Mouse (Mus musculus) thymus, adult 18-20 months (tissue): ENCODE measurements at regions not wholly inside any gene's neighbourhood (a gene's known extent, or its start where the extent isn't known, plus 50 kb on each side); places are given as distances from the start of the nearest gene placed in this dataset.

ENCODE experiments used
- DNase-seq, 2 experiments: peaks; one replicate each; pipeline ENCODE4 v3.0.0; 2022; ENCODE audit warnings: mixed read lengths in 2 of 2

DNA sequence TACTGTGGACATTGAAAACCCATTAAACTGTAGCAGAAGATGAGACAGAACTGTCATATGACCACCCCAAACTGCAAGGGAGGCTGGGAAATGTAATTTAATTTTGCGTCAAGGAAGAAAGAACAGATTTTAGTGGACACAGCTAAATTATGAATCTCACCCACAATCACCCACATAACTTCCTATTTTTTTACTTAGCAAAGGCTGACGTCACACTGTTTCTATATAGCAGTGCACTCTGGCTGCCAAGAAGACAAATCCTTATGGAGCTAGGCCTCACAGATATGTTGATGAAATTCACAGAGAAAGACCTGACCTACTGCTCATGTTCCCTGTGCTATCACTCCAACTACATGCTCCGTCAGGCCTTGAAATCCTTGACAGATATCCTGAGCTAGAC is 118.5 kb upstream of the Lmo4 start:
- no peak for DNase-seq

DNA sequence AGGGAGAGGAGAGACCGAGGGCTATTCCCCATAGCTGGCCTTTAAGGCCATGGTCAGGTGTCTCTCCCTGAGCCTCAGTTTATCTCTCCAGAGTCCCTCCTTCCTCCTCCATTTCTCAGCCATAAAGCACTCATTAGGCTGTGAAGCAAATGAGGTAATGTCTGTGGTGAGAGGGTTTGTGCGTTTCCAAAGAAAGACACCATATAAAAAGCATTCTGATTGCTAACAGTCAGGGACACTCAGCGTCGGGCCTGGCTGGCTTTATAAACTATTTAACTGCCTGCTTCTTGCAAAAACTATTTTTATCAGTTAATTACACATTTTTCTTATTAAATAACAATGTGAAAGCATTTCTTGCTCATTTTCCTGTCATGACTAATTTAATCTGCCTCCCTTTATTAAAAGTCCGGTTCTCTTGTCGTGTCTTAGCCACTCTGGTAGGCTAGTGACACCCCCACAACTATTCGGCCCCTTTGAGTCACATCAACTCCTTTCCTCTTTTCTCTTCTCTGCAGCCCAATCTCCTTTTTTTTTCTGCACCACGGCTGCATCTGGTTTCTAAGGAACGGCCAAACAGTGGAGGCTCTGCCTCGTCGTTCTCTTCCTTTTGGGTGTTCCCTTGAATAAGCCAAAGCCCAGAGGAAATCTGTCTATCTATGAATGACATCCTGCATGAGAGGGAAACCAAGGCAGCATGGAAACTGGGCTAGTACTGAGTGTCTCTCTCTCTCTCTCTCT is 114.6 kb upstream of the Lmo4 start:
- no peak for DNase-seq

DNA sequence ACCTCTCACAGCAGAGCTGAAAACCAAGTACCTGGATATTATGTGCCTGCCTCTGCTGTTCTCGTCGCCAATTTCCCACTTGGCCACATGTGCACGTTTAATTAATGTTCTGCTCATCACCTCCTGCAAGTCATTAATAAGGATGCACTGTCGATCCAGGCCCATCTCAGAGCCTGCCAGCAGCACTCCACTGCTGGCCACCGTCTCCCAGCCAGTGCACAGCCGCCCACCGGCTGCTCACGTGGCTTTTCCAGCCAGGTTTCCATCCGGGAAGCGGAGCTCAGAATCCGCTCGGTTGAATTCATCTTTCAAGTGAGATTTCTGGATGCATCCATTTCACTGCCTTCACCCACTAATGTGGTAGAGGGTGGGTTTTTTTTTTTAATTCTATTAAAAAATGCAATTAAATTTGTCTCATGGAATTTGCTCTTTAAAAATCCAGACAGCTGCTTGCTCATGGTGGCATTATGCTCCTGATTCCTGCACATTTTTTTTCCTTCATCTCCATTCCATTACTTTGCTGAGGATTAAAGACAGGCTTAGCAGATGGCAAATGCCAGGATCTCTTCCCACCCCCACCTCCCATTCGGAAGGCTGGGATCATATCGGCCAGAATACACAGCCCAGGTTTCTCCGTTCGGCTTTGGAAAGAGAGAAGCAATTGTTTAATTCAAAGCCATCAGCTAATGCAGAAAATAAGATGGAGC is 113.9 kb upstream of the Lmo4 start:
- no peak for DNase-seq

DNA sequence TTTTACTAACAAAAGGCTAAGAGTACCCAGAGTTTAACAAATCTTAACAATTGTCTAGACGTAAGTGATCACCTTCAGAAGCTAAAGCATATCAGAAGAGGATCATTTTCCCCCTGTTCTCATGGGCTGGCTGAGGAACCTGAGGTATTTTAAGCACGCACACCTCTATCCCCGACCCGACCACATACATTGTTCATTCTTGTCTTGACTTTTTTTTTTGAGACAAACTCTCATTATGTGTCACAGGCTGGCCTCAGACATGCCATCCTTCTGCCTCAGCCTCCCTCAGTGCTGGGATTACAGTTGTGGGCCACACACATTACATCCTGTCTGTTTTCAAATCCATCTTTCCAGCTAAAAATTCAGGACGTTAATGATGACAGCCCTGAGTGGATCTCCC is 105.7 kb upstream of the Lmo4 start:
- DNase-seq: no peak

DNA sequence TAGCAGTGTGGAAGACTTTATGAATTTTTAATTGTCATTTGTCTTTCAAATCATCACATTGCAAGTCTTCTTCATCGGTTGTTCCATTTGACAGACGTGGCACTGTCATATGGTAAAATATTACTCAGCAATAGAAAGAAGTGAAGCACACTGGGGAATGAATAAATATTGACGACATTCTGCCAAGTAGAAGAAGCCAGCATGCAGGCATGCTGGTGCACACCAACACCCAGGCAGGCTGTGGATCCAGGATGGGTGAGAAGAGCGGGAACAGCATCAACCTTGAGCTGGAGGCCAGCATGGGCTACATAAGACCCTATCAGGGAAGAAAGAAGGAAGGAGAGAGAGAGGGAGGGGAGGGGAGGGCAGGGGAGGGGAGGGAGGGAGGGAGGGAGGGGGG is 103.6 kb upstream of the Lmo4 start:
- DNase-seq: no peak

DNA sequence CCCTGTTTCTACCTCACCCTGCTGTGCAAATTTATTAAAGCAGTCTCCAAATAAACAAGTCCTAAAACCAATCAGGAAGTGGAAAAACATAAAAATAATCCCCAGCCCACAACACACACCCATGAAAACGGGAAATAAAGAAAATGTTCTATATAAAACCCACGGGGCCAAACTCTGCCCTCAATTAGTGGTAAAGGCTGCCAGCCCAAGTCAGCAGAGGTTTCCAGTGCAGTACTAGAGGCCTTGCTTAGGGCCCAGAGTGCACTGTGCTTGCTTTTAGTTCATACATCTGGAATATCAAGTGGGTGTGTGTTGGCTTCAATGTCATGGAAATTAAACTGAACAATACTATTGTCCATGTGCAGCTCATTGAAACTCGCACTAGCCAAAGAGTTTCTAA is 102.5 kb upstream of the Lmo4 start:
- DNase-seq: no peak

DNA sequence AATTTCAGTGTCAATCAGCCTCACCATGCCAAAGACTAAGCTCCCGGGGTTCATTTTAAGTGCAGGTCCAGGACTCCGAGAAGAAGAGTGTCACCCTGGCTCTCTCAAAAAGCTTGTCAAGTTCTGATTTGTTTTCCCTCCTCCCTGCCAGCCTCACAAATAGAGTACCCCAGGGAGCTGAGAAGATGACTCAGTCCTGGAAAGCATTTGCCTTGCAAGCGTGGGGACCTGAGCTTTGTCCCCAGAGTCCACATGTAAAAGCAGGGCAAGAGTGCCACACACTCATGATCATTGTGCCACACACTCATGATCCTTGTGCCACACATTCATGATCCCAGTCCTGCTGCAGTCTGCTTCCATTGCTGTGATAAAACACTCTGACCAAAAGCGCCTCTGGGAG is 100.4 kb upstream of the Lmo4 start:
- no peak for DNase-seq

DNA sequence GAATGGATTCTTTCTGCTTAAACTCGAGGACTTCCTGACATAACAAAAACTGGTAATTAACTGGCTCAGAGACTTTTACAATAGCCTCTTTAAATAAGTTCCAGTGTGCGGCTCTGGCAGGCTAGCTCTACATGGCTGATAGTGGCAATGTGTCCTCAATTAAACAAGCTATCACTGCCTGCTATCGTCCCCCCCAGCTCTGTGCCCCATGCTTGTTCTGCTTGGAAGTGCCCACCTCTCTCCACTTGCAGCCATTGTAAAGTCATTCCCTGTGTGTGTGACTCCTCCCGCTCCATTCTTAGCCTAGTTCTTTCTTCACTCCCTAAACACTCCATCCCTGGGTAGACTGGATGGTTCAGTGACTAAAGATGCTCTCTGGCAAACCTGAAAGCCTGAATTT is 99.9 kb upstream of the Lmo4 start:
- no peak for DNase-seq

DNA sequence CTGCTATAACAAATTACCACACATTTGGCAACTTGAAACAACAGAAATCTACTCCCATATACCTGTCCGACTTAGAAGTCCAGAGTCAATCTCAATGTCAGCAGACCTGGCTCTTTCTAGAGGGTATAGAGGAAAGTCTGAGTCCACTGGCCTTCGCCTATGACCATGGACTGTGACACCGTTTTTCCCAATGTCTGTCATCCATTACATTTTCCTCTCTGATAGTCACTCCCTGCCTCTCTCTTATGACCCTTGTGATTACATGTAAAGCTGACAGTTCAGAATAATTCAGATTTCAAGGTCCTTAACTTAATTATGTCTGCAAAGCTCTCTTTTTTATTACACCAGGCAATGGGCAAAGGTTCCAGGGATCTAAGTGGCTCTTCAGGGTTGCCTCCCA is 97.6 kb upstream of the Lmo4 start:
- DNase-seq: no peak

DNA sequence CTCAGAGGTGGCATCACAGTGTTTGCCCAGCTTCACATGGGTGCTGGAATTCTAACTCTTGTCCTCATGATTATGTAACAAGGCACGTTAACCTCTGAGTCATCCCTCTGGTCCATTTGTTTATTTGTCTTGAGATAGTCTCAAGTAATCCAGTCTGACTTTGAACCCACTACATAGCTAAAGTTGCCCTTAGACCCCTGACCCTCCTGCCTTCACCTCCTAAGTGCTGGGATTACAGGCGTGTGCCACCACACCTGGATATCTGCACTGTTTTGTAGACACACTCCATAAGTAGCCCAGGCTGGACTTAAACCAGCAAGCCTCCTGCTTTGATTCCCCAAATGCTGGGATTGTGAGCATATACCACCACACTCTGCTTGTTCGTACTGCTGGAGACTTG is 96.0 kb upstream of the Lmo4 start:
- DNase-seq: no peak

DNA sequence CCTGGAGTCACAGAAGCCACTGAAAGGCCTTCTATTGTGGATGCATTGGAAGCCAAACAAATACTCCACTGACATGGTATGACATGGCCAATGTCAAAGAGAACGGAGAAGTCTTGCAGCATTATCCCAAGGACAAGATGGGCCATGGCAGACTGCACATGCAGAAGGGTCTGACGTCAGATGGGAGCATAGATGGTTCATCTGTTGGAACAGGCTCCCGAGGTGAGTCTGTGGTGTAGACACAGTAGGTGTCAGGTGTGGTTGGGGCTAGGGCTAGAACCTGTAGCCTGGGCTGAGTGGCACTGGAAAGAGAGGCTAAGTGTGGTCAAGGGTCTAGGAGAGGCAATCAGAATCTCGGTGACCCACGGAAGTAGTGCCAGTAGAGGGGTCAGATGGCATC is 94.2 kb upstream of the Lmo4 start:
- no peak for DNase-seq

DNA sequence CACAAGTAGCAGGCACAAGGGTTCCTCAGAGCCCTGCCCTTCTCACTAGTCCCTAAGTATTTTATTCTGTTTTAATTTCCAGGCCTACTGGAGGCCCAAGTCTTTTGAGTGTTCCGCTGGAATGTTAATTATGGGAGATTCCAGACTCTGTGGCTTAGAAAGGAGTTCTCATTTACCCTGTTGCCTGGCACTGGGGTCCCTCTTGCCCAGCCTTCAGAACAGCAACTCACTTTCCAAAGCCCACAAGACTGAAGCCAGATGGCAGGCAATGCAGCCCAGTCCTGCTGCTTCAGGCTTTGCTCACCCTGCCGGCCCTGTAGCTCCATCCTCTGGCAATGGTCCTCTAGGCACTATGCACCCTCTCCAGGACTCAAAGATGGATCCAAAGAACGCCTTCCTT is 84.5 kb upstream of the Lmo4 start:
- DNase-seq: no peak

DNA sequence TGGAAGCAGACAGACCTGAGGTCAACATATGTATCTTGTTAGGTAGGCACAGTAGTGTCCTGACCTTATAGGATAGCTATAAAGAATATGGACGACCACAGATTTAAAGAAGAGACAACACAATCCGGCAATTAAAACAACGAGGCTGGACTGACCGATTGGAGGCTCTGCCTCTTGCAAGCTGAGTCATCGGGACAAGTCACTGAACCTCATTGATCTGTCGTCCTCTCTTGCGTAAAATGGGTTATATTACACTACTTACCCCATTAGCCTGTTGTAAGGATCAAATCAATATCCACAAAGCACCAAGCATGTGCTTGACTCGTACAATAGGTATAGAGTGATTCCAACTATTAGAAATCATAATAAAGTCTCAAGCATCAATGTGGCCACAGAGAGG is 81.1 kb upstream of the Lmo4 start:
- DNase-seq: no peak

DNA sequence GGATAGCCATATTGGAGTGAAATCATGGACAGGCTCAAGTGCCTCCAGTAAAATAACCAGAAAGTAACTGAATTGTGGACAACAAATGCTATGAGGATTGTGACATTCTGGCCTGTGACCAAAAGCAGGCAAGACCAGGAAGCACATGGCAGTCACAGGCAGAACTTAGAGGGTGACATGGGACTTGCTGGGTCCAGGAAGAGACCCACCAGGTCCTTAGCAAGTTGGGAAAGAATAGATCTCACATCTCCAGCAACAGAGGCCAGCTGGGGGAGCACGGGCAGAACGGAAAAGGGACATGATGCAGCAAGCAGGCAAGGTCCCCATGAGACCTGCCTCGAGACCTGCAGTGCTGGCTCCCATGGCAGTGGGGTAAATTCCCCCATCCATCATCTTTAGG is 79.3 kb upstream of the Lmo4 start:
- no peak for DNase-seq

DNA sequence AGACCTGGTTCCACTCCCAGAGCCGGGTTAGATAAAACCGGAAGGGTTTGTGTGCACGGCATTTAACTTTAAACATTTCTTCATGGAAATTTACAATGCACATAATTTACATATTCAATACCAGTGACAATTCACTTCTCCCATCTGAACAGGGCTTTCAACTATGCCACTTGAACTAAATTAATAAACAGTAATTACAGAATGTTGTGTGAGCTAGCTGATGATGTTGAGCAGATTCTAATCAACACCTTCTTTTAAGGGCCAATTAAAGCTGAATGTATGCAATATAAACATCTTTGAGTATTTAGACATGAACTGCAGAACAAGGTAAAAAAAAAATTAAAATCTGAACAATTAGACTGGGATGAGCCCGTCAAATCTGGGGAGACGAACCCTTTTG is 68.1 kb upstream of the Lmo4 start:
- no peak for DNase-seq

DNA sequence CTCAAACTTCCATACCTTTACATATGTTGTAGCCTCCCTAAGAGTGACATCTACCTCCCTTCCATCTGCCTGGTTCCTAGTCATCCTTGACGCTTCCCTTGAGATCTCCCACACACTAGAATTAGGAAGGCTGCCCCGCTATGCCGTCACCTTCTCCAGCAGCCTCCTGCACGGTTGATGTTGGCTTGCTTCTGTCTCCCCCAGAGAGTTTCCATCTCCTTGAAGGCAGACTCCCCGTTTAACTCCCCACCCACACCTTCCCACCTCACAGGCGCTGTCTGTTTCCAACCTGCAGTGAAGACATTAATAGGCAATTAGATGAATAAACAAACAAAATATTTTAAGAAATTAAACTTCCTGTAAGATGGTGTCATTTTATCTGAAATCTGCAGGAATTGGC is 65.2 kb upstream of the Lmo4 start:
- no peak for DNase-seq

DNA sequence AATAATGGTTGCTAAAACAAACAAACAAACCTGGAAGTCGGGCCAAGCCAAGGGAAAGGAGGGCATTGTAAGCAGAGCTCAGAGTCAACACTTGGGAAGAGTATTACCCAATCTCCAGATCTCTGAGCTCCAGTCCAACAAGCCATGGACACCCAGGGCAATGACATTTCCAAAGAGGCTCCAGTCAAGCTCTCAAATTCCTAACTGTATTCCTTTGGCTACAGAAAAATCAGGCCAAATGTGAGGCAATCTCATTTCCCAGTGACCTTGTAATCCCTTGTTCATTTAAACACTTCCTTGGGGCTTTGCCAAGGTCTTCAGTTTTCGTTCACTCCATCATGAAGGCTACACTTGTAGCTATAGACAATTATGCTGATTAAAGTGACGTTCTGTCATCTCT is 59.5 kb upstream of the Lmo4 start:
- no peak for DNase-seq

DNA sequence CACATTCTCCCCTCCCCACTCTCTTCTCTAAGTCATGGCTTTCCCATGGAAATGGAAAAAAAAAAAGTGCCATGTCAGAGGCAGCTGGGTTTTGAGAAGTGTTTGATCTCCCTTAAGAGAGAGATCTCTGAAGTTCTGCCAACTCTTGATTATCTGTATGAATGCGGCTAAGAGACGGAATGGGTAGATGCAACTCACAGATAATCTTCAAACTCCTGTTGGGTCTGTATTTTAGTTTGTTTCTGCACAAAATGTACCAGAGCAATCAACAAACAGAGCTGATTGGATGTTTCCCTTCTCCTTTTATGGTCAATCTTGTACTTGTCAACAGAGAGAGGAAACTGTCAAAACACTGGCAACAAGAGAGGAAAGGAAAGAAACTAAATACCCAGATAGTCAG is 55.9 kb upstream of the Lmo4 start:
- no peak for DNase-seq

DNA sequence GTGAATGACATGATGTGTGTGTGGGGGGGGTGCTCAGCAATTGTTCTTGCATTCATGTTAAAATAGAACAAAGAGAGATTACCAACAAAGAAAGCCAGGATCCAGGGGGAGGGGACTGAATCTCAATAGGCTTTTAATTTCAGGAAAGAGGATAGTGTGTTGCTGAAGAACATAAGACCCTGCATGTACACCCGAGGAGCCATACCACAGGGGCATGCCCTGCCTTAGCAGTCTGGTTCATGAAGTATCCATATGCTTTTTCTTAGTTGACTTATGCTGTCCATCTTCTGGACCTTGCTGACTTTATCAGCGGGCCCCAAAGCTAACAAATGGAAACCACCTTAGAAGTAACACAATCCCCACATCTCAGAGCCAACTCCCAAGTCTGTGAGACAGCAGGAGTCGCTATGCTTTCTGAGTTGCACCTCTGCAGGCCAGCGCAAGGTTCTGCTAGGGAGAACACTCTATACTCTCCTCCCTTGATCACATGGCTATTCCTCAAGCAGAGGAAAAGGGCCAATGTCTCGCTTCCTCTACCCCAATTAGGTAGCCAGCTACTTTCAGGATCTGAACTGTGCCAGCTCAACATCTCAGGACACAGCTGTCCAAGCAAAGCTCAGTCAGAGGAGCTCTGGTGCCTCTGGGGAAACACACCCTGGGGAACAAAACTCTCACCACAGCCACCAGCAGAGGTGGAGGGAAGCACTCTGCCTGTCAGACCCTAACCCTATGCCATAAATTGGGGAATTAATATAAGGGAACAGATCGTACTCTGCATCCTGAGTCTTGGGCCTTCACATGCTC is 52.9 kb upstream of the Lmo4 start:
- DNase-seq: no peak

DNA sequence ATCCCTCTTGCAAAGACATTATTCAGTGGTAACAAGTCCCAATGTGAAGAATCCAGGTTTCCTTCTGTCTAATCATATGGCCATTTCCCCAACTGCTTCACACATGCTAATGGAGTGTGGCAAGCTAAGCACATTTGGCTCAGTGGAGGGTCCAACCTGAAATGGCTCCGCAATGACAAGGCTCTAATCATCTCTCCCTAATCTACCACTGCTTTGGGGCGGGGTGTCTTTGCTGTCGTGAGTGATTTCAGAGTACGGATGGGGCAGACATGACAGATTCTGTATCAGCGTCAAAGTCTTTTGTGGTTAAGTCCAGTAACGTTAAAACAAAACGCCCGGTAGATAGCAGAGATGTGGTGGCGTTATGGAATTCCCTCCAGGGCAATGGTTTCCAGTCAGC is 52.2 kb upstream of the Lmo4 start:
- no peak for DNase-seq

DNA sequence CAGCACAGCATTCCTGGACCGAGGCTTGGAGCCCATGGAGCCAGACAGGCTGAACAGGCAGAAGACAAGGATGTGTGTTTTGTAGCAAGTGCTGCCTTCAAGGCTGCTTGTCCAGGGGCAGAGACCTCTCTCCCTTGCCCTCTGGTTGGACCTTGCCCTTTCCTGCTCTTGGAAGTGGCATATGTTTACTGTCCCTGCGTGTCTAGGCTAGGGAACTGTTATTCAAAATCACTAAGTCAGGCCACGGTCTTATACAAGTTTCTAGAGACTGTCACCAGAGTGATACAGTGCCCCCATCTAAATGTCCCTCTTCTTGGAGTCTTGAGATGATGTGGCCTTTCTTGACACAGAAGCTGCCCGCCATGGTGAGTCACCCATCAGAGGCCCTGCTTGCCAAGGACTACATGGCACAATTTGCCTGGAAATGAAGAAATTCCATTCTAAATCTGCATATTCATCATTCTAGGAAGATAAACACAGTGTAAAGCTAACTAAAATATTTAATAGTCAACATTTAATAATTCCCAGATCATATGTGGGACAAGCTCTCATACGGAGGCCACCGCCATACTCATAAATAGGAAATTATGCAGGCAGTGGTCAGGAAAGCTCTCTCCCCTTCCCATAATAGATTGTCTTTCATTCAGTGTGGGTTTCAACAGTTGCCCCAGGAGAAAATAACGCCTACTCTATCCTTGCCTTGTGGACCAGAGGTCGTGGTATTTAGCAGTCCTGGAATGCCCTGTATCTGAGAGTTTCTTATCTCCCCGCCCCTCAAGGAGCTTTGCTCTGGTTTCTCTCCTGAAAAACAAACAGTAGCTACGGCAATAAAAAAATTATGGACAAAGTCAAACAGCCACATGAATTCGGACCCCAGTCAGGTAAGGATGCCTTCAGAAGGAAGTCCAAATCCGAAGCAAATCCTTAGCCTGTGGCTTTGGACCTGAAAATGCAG is 50.9 kb upstream of the Lmo4 start:
- DNase-seq: no peak
